Mouse (Mus musculus) yolk sac, embryonic 10.5 days (tissue): ENCODE data around the gene Rps29.
A peak's percentile ranks its signal among the peaks of the same experiment; 100 is the strongest.
"Not testable (repeated sequence)": the region's sequence is repeated elsewhere in the genome, so short reads cannot be mapped to it uniquely, and the experiment has no call there.

ENCODE experiments used
- DNase-seq: peaks from one replicate; pipeline ENCODE4 v3.0.0-alpha.2; 2017; ENCODE audit warnings: low spot score

Gene Rps29

DNA sequence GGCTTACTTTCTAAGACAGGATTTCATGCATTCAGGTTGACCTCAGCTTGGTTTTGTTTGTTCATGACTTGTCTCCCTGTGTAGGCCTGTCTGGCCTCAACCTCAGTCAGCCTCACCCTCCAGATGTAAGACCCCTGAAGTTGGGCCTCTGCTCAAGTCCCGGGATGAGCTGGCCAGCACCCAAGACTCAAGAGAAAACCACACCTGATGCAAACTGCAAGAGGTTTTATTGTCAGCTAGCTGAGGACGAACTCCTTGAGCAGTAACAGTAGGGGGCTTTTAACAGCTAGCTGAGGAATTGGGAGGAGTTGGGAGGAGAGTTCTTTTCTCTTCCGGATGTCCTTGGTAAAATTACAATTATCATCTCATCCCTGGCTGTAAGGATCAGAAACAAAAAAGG, 18.5 kb upstream of the Rps29 start:
- no peak for DNase-seq

DNA sequence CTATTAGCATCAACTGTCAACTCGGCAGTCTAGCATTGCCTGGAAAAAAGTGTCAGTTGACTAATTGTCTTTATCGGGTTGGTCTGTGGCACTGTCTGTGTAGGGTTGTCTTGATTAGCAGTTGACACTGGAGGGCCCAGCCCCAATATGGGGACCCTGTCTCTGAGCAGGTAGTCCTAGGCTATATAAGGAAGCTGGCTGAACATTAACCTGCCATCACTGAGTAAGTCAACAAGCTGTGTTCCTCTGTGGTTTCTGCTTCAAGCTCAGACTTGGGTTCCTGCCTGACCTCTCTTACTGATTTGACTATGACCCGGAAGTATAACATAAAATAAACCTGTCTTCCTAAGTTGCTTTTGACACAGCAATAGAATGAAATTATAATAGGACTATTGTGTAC, 17.0 kb upstream of the Rps29 start:
- no peak for DNase-seq

DNA sequence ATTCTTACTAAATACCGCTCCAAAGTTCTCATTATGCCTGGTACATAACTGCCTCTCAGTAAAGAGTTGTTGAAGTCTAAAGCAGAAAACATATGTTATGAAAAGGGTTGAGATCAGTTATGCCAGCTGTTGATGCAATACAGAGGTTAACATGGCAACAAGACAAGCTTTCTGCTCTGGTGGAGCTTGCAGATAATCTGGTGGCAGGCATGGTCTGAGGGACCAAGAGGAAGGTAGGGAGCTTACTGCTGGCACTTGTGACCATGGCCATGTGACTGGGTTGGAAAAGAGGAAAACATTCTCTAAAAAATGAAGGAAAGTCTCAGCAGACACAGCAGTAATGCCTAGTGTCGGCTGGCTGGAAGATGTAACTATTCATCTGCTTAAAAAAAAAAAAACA, 12.3 kb upstream of the Rps29 start:
- DNase-seq = no peak

DNA sequence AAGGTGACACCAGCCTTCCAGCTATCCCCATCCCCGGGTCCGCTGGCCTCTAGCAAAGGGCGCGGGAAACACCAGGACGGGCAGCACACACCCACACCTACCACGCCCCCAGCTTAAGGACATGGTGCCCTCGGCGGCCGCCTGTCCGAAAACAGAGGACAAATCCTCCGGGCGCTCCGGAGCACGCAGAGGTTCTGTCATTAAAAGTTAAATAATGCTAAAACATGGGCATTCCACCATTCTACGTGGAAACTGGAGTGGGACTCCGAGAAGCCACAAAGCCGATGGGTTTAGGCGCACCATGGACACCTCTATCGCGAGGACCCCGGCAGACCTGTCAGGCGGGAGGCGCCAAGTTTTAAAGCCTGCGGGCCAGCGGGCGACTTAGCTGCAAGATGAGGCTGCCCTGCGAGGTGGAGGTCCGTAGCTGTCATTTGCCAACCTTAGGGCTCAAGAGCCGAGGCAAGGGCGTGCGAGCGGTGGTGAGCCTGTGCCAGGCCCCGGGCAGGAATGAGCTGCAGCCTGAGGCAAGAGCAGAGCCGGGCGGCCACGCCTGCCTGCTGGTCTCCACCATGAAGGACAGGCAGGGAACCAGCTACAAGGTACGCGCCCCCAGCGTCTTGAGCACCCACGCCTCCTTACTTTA, 9.6 kb upstream of the Rps29 start, which contains the start of gene Lrr1:
TSS of gene Lrr1 (plus strand) at position 354 of the 646 bp plus-strand sequence.
- peak; percentile 92 for DNase-seq

DNA sequence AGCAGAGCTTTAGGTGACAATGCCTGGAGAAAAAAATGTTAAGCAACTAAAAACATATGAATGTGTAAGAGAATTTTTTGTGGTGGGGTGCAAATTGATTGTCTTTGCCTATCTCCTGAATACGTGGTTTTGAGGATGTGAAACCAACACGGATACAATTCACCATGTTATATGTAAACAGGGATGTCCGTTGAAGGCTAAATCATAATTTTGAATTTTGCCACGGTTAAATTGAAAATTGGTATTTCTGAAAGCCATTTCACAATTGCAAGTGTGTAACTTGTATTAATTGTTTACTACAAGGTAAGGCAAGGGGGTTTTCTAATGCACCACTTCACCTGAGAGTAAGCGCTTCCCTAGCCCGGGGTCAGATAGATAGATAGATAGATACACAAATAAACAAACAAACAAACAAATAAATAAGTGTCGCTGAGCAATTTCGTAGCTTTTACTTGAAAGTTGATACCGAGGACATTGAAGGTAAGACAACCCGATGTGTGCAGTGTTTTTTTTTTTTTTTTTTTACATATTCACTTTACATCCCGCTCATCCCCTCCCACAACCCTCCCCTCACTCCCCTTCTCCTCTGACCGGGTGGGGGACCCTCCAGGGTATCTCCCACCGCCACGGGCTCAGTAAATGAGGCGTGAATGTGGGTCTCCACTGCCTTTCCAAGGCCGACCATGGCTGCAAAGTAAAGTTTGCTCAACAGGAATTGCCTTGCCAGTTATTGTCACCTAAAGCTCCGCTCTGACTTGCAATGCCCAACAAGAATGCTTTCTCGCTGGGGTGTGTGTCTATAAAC, 8.9 kb upstream of the Rps29 start:
- no peak for DNase-seq

DNA sequence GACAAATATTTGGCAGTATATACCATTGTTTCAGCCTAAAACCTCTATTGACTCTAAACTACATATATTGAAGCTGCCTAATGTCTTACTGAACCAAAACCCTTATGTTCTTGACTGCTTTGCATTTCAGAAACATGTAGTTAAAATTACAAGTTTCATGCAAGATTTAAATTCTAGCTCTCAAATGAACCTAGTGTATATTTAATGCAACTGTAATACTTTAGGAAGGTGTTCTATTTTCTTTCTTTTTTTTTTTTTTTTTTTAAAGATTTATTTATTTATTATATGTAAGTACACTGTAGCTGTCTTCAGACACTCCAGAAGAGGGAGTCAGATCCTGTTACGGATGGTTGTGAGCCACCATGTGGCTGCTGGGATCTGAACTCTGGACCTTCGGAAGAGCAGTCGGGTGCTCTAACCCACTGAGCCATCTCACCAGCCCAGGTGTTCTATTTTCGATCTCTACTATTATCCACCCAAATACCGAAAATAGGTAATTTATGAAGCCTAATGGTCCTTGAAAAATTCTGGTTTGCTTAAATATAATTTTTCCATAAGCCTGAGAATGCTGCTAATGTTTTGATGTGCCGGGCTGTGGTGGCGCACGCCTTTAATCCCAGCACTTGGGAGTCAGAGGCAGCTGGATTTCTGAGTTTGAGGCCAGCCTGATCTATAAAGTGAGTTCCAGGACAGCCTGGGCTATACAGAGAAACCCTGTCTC, 8.0 kb upstream of the Rps29 start:
- not testable (repeated sequence) for DNase-seq

DNA sequence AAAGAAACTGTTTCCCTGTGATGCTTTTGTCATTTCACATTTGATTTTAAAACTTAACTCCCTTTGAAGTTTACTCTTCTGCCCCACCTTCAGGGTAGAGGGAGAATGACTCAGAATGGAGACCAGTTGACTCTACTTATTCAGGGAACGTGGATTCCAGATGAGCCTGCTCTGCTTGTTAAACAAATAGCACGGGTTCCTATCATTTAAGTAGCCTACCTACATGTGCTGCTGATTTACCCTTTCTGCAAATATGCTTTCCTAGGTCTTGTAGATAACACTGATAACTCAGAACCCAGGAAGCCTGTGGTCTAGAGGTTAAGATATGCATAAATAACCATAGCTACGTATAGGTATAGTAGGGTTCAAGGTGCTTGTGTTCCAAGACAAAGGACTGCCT, 5.9 kb upstream of the Rps29 start:
- DNase-seq = no peak

DNA sequence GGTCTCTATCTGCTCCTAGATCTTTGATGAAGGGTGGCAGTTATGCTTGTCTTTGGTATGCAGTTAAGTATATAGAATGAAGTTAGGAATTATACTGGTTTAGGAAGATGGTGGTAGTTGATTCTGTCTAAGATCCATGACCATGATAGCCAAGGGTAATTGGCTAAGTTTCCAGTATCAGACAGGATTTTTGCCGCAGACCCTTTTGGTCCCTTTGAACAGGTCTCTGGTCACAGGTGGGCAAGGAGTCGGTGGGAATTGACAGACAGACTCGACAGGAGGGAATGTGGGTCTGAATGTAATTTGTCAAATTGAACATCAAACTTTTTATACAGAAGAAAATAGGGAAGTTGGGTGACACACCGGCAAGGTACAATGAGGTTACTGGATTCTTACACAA, 4.6 kb upstream of the Rps29 start:
- DNase-seq = not testable (repeated sequence)

DNA sequence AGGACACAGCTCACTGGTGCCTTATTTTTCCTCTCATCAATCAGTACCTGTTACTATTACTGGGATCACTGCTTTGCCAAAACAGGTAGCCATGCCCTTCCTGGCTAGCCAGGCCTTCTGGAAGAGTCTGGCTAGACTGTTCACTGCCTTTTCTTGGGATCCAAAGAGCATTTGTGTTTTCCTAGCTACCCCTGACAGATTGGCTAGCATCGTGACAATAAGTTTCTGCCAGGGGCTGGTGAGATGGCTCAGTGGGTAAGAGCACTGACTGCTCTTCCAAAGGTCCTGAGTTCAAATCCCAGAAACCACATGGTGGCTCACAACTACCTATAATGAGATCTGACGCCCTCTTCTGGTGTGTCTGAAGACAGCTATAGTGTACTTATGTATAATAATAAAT, 1.7 kb upstream of the Rps29 start:
- DNase-seq = not testable (repeated sequence)

DNA sequence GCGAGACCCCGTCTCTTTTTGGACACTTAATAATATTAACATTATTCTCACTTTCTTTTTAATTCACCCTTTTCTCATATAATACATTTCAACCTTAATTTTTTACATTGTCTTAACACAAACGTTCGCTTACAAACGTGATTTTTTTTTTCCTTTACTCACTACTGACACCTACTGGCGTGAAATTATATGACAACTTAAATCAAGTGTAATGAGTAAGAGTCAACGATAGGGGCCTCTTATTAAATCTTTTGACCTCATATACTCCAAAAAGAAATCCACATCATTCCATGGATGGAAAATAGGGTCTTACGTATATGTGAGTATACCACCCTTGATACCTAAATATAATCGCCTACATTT, 573 bp upstream of the Rps29 start:
- peak; percentile 62 for DNase-seq

DNA sequence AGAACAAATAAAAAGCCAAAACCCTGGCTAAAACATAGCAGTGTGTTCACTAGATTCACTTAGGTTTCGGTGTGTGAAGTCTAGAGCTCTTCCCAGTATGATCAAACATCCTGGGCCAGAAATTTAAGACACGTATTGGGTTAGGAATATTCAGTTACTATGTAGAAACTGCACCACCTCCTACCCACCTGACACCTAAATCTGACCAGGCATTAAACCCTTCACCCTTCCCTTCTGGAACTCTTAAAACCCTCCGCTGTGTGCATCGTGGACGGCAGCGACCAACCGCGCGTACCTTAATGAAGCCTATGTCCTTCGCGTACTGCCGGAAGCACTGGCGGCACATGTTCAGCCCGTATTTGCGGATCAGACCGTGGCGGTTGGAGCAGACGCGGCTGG, 621 bp downstream of the Rps29 start:
- no peak for DNase-seq

DNA sequence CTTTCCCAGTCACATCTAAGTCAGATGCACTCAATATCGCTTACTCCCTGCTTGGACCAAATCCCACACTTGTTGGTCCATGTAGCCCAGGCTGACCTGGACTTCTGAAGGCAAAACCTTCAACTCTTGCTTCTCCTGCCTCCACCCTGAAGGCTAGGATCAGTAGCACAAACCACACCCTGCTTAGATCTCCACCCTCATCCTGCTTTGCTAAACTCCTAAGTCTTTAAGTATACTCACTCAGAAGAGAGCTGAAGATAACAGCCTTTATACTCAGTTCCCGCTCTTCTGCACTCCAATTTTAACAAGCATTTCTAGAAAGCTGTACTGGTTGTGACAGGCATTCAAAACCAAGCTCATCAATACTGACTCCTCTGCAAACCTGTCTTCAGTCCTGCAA, 1.9 kb downstream of the Rps29 start:
- no peak for DNase-seq

DNA sequence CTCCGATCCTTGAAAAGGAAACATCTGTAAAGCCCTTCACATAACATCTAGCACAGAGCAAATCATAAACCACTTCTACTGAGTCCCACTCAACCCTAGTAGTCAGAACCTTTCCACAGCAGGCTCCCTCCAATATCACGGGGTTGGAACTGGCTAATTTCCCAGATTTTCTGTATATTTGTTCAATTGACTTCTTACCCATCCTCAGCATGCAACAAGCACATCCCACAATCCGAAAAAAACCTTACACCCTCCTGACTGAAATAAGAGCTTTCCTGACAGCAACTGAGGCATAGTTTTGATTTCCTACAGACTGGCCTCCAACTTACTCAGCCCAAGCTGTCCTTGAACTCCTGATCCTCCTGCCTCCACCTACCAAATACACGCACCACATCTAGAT, 2.5 kb downstream of the Rps29 start:
- DNase-seq = no peak

DNA sequence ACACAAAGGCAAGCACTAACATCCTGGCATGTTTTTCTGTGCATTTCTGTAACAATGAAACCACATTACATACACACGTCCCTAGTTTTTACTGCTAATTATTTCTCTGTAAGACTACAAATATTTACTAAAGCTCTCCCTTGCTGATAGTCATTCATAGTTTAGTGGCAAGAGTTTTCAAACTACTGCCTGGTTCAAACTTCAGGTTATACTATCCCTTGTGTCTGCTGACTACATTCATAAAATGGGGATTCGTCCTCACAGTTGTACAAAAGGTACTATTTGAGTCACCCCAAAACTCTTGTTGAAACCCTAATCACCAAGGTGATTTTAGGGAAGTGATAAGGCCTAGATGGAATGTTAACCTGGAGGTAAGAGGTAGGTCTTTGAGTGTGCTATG, 3.1 kb downstream of the Rps29 start:
- no peak for DNase-seq

DNA sequence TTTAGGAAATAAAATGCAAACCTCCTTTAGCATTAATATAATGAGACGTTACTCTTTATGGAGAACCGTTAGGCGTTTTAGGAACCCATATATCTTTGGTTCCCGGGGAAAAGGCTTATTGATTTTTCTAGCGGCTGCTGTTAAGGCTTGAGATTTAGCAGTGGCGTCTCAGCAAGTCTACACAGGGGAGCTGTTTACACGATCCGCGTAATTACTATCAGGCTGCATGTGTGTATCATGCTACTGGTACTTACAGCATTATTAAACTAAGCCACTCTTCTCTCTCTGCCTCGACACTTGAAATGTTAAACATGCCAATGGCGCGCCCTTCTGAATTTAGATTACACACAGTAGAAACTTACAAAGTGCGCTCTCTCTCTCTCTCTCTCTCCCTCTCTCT, 8.9 kb downstream of the Rps29 start:
- no peak for DNase-seq

DNA sequence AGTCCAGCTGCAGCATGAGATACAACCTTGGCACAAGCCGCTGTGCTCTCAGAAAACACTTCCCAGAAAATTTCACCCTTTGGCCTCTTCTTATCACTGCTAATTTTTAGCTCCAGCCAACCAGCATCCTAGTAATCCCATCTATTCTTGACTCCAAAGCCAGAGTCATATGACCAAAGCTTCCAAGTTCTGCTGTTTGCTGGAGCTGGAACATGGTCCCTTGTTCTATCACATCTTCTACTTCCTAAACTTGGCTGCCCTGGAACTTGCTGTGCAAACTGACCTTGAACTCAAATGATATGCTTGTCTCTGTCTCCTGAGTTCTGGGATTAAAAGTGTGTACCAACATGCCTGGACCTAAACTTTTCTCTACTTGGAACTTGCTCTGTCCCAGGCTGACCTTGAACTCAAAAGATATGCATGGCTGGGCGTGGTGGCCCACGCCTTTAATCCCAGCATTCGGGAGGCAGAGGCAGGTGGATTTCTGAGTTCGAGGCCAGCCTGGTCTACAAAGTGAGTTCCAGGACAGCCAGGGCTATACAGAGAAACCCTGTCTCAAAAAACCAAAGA, 11.7 kb downstream of the Rps29 start:
- no peak for DNase-seq

DNA sequence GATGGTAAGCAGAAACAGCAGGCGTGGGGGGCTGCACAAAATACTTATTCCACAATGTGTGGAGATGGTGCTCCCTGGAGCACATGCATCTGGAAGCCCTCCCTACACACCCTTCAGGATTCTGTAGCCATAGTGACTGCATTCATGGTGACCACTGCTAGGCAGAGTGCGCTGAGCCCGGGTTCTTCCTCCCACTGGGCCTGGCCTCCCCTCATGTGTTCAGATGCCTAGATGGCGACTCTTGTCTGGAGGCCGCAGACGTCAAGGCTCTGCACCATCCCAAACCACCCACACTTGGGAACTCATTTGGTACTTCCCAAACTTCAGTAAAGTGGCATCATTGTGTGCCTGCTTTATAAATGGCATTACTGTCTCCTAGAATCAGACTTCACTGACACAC, 15.5 kb downstream of the Rps29 start:
- DNase-seq = no peak

DNA sequence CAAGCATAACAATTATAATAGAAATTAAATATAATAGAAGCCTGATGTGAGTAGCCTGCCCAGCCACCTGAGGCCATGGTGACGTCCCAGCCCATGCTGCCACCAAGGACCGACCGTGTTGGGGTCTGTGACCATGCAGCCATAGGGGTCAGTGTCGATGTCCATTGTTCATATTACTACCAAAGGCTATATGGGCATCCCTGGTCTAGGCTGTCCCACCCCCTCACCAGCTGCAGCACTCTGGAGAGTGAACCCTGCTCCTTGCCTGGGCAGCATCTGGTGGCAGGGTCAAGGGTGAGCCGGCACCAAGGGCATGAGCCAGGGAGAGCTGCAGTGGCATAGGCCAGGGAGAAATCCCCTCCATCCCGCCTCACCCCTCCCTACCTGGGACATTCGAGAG, 19.1 kb downstream of the Rps29 start:
- no peak for DNase-seq

DNA sequence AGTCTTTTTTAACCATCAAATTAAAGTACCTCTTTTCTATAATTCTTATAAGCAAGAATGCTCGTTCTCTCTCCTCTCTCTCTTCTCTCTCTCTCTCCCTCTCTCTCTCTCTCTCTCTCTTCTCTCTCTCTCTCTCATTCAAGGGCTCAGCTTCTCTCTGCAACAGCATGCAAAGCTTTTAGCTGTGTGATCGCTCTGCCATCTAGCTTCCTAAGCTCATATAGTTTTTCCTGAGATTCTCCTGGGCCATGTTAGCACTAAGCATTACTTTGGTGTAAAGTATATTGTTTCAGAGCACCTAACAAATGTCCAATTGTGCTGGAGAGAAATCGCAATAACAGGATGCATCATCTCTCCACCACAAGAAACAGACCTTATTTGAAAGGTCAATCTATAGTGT, 19.8 kb downstream of the Rps29 start:
- no peak for DNase-seq

DNA sequence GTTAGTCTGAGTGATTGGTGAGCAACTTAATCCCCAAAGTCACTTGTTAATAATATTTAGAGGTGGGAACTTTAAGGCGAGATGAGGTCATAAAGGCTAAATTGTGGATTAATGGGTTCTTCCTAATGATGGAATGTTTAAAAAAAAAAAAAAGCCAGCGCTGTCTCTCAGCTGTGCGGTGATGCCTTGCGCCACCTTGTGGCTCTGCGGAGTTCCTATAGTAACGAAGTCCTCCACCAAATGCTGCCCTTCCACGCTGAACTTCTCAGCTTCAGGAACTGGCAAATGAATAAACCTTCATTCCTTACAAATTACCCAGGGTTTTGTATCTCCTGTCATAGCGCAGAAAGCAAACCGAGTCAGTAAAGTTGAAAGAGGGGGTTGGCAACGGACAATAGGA, 27.0 kb downstream of the Rps29 start:
- no peak for DNase-seq

DNA sequence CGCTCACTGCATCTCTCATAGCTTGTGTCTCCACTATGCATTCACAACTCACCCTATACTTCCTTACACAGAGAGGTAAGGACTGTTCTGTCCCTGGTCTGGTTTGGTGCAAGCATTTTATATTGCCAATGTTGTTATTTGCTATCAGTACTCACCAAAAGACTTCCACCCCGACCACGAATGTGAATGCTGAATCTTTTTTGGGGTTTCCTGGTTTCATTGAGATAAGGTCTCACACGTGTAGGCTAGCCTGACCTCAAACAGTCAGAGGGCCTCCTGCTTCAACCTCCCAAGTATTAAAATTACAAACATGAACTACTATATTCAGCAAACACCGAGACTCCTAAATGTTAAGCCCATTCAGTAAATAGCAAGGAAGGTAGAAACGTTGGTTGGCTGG, 27.7 kb downstream of the Rps29 start:
- DNase-seq = no peak

DNA sequence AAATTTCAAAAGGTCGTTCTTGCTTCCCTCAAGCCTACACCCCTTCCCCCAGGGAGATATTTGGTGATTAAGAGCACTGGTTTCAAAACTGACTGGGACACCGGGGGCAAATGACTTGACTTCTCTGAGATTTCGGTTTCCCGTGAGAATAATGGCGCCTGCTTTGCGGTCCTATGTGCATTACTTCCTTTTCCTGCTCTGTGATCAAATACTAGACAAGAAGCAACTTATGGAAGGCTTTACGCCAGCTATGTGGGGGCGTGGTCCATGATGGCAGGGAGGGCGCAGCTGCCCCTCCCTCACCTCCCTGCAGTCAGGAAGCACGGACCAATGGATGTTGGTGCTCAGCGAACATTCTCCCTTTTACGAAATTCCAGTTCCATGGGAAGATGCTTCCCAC, 28.5 kb downstream of the Rps29 start:
- DNase-seq = no peak
